Mouse (Mus musculus) spleen, adult 2 months (tissue): ENCODE results near the gene Setd1b.
A peak's percentile ranks its signal among the peaks of the same experiment; 100 is the strongest.

Source experiments
- CTCF ChIP-seq: fragments of 200-500 bp; IDR thresholded peaks from 2 replicates; pipeline ENCODE4 v1.5.1; 2011; ENCODE audit warnings: mild to moderate bottlenecking, inconsistent platforms; ENCODE audit not compliant: insufficient read depth, insufficient read length, insufficient replicate concordance; ENCODE audit errors: extremely low read depth
- POLR2A ChIP-seq: fragments of 200-500 bp; IDR thresholded peaks from 2 replicates; pipeline ENCODE4 v1.6.1; 2011; ENCODE audit warnings: low read depth, low read length, inconsistent platforms

GRCm38 (mm10) chr5:123140694-123141554 is 1.1 kb upstream of the Setd1b start:
- TF ChIP-seq CTCF: no peak
- peak; percentile 90 for TF ChIP-seq POLR2A
